Mouse (Mus musculus): Measurements from ENCODE around the gene Gm49366.
"Not testable (repeated sequence)": the region's sequence is repeated elsewhere in the genome, so short reads cannot be mapped to it uniquely, and the experiment has no call there.

DNA sequence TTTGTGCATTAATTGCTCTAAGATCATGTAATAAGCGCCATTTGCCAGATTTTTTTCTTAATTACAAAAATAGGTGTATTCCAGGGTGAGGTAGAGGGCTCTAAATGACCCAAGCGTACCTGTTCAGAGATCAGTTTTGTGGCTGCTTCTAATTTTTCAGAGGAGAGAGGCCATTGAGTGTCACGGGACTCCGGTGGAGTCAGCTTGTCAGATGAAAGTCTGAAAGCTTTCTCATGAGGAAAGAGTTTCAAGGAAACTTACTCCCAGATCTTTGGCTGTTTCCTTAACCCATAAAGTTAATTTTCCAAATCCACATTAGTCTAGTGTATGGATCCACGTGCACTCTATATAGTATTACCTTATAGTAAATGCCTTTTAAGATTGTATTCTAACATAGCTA, 55.9 kb downstream of the Gm49366 start:
- TF ChIP-seq USF1 (IDR thresholded peaks at IDR 0.05; ENCODE audit: low read depth); CTCF (IDR thresholded peaks at IDR 0.05; ENCODE audit: control insufficient read depth, insufficient read depth, insufficient read length); MAX (IDR thresholded peaks at IDR 0.05); MYOD1 (IDR thresholded peaks at IDR 0.05; ENCODE audit: control insufficient read depth, insufficient read length, low read depth); CEBPB (IDR thresholded peaks at IDR 0.05; ENCODE audit: low read depth); FOSL1 (IDR thresholded peaks at IDR 0.05; ENCODE audit: insufficient read depth, low read length, poor library complexity, severe bottlenecking): not testable (repeated sequence)
